ENCODE assay signal across 8 mouse cellular contexts in genomic region chr3:87884291-87884690, GRCm38 (mm10). TPM values are rescaled to one million over a fixed set of nuclear protein-coding genes. Genes with fewer than 3 reads are reported as not detected.
A peak's percentile ranks its signal among the peaks of the same experiment; 100 is the strongest.
DNase-seq lines count a peak whose midpoint lies in the region; ATAC-seq and TF ChIP-seq lines count a peak whose summit lies in the region.

No protein-coding gene starts in this region.

- H3K36me3 ChIP-seq in embryonic facial prominence, embryonic 12.5 days = peaks cover 10% of the 10 kb centered on the region
- H3K36me3 ChIP-seq in intestine, embryonic 16.5 days (ENCODE audit: control insufficient read depth, insufficient read depth, low read length) = no peaks in the 10 kb centered on the region
- peaks cover 12% of the 10 kb centered on the region for H3K36me3 ChIP-seq in myocyte (ENCODE audit: control insufficient read depth, insufficient read depth)

- DNase-seq in layer of hippocampus, adult 2 months (ENCODE audit: low spot score in 2 of 2) = no peak
- no peak for DNase-seq in layer of hippocampus, adult 9-11 months
- DNase-seq in frontal cortex, postnatal 14 days (ENCODE audit: low spot score in 2 of 2) = no peak
- DNase-seq in ovary, postnatal 14 days (ENCODE audit: low spot score) = no peak
- DNase-seq in gastrocnemius, postnatal 4 days (ENCODE audit: low spot score in 2 of 2) = no peak

- H3K79me2 ChIP-seq in myocyte (ENCODE audit: control insufficient read depth, insufficient read depth) = peaks cover 53% of the 10 kb centered on the region

- no peaks in the 10 kb centered on the region for H3K27me3 ChIP-seq in embryonic facial prominence, embryonic 12.5 days
- H3K27me3 ChIP-seq in intestine, embryonic 16.5 days (replicated peaks; ENCODE audit: control insufficient read depth, insufficient read depth, low read length) = no peaks in the 10 kb centered on the region
- H3K27me3 ChIP-seq in myocyte (ENCODE audit: control insufficient read depth, insufficient read depth, insufficient read length) = no peaks in the 10 kb centered on the region

- H3K9ac ChIP-seq in embryonic facial prominence, embryonic 12.5 days = peak overlapping the region; percentile 98
- H3K9ac ChIP-seq in intestine, embryonic 16.5 days (ENCODE audit: low read depth, low read length) = peak overlapping the region; percentile 96

- TF ChIP-seq POLR2A in myocyte (IDR thresholded peaks at IDR 0.05; ENCODE audit: insufficient read length, low read depth) = no peak

- peak overlapping the region; percentile 39 for H3ac ChIP-seq in myocyte (ENCODE audit: control insufficient read depth, insufficient read length)

- H3K9me3 ChIP-seq in embryonic facial prominence, embryonic 12.5 days = no peaks in the 10 kb centered on the region
- H3K9me3 ChIP-seq in intestine, embryonic 16.5 days (ENCODE audit: control insufficient read depth, low read length) = no peaks in the 10 kb centered on the region

- no peak for ATAC-seq in embryonic facial prominence, embryonic 12.5 days (ENCODE audit: insufficient number of reproducible peaks, insufficient read depth, low FRiP score, low TSS enrichment)
- ATAC-seq in intestine, embryonic 16.5 days = no peak

- H3K4me2 ChIP-seq in embryonic facial prominence, embryonic 12.5 days (replicated peaks) = peak overlapping the region; percentile 83
- H3K4me2 ChIP-seq in intestine, embryonic 16.5 days (ENCODE audit: low read depth, low read length) = peak overlapping the region; percentile 74
- H3K4me2 ChIP-seq in myocyte (ENCODE audit: low read depth) = peak overlapping the region; percentile 89

- 0% methylated on average over 3 of the region's 3 CpGs for WGBS in embryonic facial prominence, embryonic 12.5 days
- WGBS in intestine, embryonic 16.5 days = 1% methylated on average over 3 of the region's 3 CpGs

- H3K4me1 ChIP-seq in embryonic facial prominence, embryonic 12.5 days = peaks cover 13% of the 10 kb centered on the region
- peaks cover 17% of the 10 kb centered on the region for H3K4me1 ChIP-seq in intestine, embryonic 16.5 days (ENCODE audit: control insufficient read depth, insufficient read depth, low read length)

- peak overlapping the region; percentile 93 for H3K4me3 ChIP-seq in layer of hippocampus, adult 2 months
- peak overlapping the region; percentile 100 for H3K4me3 ChIP-seq in embryonic facial prominence, embryonic 12.5 days
- peak overlapping the region; percentile 100 for H3K4me3 ChIP-seq in intestine, embryonic 16.5 days (ENCODE audit: low read length)
- H3K4me3 ChIP-seq in myocyte = peak overlapping the region; percentile 95

- H3K27ac ChIP-seq in layer of hippocampus, adult 2 months = peak overlapping the region; percentile 97
- H3K27ac ChIP-seq in embryonic facial prominence, embryonic 12.5 days = peak overlapping the region; percentile 91; the same call in 1 of the 2 replicates
- H3K27ac ChIP-seq in intestine, embryonic 16.5 days (ENCODE audit: low read length) = peak overlapping the region; percentile 96; the same call in 1 of the 2 replicates

- no peak for TF ChIP-seq CTCF in layer of hippocampus, adult 2 months (conservative IDR thresholded peaks at IDR 0.05)

TF ChIP-seq in myocyte, 11 proteins besides CTCF, POLR2A, EP300 and RAD21:
- TF ChIP-seq MAX (IDR thresholded peaks at IDR 0.05; ENCODE audit: low read depth) = no peak
- no peak for TF ChIP-seq POLR2AphosphoS2 (IDR thresholded peaks at IDR 0.05; ENCODE audit: insufficient read length, low read depth)
- no peak for TF ChIP-seq USF1 (IDR thresholded peaks at IDR 0.05; ENCODE audit: low read depth)
- TF ChIP-seq TCF3 (IDR thresholded peaks at IDR 0.05; ENCODE audit: insufficient read length, low read depth) = no peak

RNA-seq across cellular contexts. Expression of gene Prcc, which starts 1.1 kb away (rescaled TPM):
- 10 to 100 TPM; 58.0 to 60.0 TPM for total RNA-seq in layer of hippocampus, adult 2 months (2021)
- 15.5 and 16.0 TPM in 2 replicates for polyA plus RNA-seq in embryonic facial prominence, embryonic 12.5 days (2016; fragmentation: Nextera tagmentation; extraction: Ambion mirVana)
- 9.8 and 10.7 TPM in 2 replicates for polyA plus RNA-seq in intestine, embryonic 16.5 days (2015; fragmentation: Nextera tagmentation; extraction: Ambion mirVana)
- 46.3 TPM for polyA plus RNA-seq in myocyte (2012; fragmentation: generic; extraction: Trizol)
- 10 to 100 TPM; 56.7 to 58.3 TPM for total RNA-seq in gastrocnemius, postnatal 4 days (2021)

RNA-seq across cellular contexts. Expression of gene Hdgf, which starts 21.8 kb away (rescaled TPM):
- total RNA-seq in layer of hippocampus, adult 2 months (2021) = 100 to 1,000 TPM; 140 to 146 TPM
- polyA plus RNA-seq in embryonic facial prominence, embryonic 12.5 days (2016; fragmentation: Nextera tagmentation; extraction: Ambion mirVana) = 246 and 270 TPM in 2 replicates
- polyA plus RNA-seq in intestine, embryonic 16.5 days (2015; fragmentation: Nextera tagmentation; extraction: Ambion mirVana) = 75.5 and 76.0 TPM in 2 replicates
- 200 TPM for polyA plus RNA-seq in myocyte (2012; fragmentation: generic; extraction: Trizol)
- total RNA-seq in gastrocnemius, postnatal 4 days (2021) = 100 to 1,000 TPM; 179 to 182 TPM

RNA-seq across cellular contexts. Expression of gene Mrpl24, which starts 35.0 kb away (rescaled TPM):
- total RNA-seq in layer of hippocampus, adult 2 months (2021) = 10 to 100 TPM; 54.3 to 55.1 TPM
- 71.4 and 72.9 TPM in 2 replicates for polyA plus RNA-seq in embryonic facial prominence, embryonic 12.5 days (2016; fragmentation: Nextera tagmentation; extraction: Ambion mirVana)
- polyA plus RNA-seq in intestine, embryonic 16.5 days (2015; fragmentation: Nextera tagmentation; extraction: Ambion mirVana) = 78.7 and 80.6 TPM in 2 replicates
- polyA plus RNA-seq in myocyte (2012; fragmentation: generic; extraction: Trizol) = 114 TPM
- 10 to 100 TPM; 55.0 to 57.0 TPM for total RNA-seq in gastrocnemius, postnatal 4 days (2021)

RNA-seq across cellular contexts. Expression of gene Sh2d2a, which starts 37.7 kb away (rescaled TPM):
- not detected for total RNA-seq in layer of hippocampus, adult 2 months (2021)
- 0.08 TPM in 1 of 2 replicates, not detected in the other for polyA plus RNA-seq in embryonic facial prominence, embryonic 12.5 days (2016; fragmentation: Nextera tagmentation; extraction: Ambion mirVana)
- 0.36 and 0.37 TPM in 2 replicates for polyA plus RNA-seq in intestine, embryonic 16.5 days (2015; fragmentation: Nextera tagmentation; extraction: Ambion mirVana)
- polyA plus RNA-seq in myocyte (2012; fragmentation: generic; extraction: Trizol) = not detected
- under 1 TPM in 1 of 2 experiments, not detected in 1; 0.16 TPM for total RNA-seq in gastrocnemius, postnatal 4 days (2021)

RNA-seq across cellular contexts. Expression of gene Isg20l2, which starts 45.8 kb away (rescaled TPM):
- 10 to 100 TPM; 14.2 to 15.8 TPM for total RNA-seq in layer of hippocampus, adult 2 months (2021)
- polyA plus RNA-seq in embryonic facial prominence, embryonic 12.5 days (2016; fragmentation: Nextera tagmentation; extraction: Ambion mirVana) = 75.4 and 80.1 TPM in 2 replicates
- polyA plus RNA-seq in intestine, embryonic 16.5 days (2015; fragmentation: Nextera tagmentation; extraction: Ambion mirVana) = 37.2 and 39.8 TPM in 2 replicates
- 19.4 TPM for polyA plus RNA-seq in myocyte (2012; fragmentation: generic; extraction: Trizol)
- 10 to 100 TPM; 20.2 to 20.6 TPM for total RNA-seq in gastrocnemius, postnatal 4 days (2021)
